Mouse (Mus musculus) activated CD4-positive, CD25-positive, alpha-beta regulatory T cell, adult 4 months (primary cell): Measurements from ENCODE around the gene Txndc12. TPM values are rescaled to one million over a fixed set of nuclear protein-coding genes. Genes with fewer than 3 reads are reported as not detected.

Source experiments
- ATAC-seq: one replicate; pipeline ENCODE4 v1.8.0; 2017
- polyA plus RNA-seq, 2 experiments: library from polyadenylated mRNA; unstranded; fragments of 100-300 nt; shearing (Covaris generic); gene quantifications; one replicate each; pipeline ENCODE4 v1.2.1; 2017

Txndc12 gene
- polyA plus RNA-seq, 2 experiments from 2014 or later: 58.5 to 69.9 TPM

DNA sequence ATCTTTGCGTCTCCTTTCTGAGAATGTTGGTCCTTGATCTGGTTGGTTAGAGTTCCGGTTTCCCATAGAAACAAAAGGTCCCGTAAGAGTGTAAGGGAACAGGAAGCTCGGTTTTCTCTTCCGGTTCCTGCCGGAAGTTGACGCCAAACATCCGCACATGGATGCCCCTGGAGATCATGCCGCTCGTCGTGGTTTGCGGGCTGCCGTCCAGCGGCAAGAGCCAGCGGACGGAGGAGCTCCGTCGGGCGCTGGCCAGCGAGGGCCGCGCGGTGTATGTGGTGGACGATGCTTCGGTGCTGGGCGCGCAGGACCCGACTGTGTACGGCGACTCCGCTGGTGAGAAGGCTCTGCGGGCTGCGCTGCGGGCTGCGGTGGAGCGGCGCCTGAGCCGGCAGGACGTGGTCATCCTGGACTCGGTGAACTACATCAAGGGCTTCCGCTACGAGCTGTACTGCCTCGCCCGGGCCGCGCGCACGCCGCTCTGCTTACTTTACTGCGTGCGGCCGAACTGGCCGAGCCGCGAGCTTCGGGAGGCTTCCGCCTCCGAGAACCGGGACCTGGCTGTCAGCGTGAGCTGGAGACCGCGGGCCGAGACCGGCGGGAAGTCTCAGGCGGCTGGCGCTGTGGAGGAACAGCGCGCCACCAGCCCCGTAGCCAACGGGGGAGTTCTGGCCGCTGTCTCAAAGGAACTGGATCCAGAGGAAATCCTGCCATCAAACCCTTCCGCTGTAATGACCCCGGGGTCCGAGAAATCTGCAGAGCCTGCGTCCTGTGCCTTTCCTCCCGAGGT, 13.5 kb downstream of the Txndc12 start, which contains the start of gene Kti12:
Gene Kti12 (plus strand): TSS at position 71 of the 790 bp plus-strand sequence.
- peak; percentile 87 for ATAC-seq

DNA sequence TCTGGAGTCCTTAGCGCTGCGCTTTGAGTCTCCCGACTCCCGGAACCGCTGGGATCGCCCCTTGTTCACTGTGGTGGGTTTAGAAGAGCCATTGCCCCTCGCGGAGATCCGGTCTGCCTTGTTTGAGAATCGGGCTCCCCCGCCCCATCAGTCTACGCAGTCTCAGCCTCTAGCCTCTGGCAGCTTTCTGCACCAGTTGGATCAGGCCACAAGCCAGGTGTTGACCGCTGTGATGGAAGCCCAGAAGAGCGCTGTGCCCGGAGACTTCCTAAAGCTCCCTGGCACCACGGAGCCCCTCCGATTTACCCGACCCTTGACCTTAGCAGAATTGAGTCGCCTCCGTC, 14.1 kb downstream of the Txndc12 start, which contains the start of gene A730015C16Rik:
Gene A730015C16Rik (minus strand): TSS at position 115 of the 344 bp plus-strand sequence.
- peak; percentile 2 for ATAC-seq

DNA sequence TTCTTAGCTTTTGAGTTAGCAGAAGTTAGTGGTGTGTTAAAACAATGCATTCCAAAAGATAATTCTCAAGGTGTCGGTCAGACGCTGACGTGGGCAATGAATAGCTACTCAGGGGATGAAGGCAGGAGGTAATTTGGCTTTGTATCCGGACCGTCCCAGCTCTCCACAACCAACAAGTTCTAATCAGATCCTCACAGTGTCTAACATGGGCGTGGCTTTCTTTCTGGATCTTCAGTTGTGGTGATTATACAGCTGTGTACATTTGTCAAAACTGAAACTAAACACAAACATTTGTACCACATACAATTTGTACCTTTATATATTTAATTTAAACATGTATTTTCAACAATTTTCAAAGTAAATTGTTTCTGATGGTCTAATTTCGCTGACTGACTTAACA, 32.4 kb downstream of the Txndc12 start:
- ATAC-seq: no peak

DNA sequence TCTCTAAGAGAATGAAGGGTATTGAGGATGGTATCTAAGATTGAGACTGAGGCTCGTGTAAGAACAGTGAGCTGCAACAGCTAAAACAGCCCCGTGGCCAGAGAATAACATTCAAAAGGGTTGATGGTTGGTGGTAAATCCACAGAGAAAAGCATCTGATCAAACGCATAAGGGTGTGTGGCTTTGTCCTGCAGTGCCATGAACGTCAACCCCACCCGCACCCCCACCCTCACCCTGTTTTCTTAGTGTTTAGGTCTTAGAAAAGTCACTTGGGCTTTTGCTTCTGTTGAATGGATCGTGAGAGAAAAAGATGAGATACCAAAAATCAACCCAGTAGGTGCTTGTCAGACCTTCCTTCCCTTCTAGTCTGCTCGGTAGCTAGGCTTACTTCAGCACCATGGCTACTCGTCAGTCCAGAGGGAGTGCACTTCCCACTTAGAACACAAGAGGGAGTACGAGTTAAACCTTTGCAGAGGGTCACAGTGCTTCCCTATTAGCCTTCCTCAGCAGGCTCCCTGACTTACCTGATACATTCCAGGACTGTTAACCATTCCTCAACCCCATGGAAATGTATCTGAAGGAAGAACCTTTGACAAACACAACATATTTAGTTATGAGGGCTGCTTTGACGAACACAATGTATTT, 35.5 kb downstream of the Txndc12 start:
- peak; percentile 54 for ATAC-seq

DNA sequence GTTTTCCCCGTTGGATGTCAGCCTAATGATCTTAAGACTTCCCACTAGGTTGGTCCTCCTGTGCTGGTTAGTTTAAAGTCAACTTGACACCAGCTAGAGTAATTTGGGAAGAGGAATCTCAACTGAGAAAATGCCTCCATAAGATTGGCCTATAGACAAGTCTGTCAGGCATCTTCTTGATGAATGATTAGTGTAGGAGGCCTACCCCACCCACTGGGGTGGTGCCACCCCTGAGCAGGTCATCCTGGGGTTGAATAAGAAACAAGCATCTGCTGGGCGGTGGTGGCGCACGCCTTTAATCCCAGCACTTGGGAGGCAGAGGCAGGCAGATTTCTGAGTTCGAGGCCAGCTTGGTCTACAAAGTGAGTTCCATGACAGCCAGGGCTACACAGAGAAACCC, 39.3 kb downstream of the Txndc12 start:
- no peak for ATAC-seq

DNA sequence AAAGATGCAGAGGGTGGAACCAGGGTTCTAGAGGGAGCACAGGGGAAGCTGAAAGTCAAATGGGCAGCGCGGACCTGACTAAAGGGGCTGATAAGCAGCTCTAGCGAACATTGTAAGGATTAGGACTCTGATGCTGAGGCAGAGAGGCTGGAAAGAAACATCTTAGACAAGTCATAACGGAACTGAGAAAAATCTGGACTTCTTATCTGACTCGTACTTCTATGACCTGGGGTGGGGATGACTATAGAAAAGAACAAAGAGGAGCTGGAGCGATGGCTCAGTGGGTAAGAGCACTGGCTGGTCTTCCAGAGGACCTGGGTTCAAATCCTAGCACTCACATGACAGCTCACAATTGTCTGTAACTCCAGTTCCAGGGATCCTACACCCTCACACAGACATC, 43.5 kb downstream of the Txndc12 start:
- ATAC-seq: no peak

DNA sequence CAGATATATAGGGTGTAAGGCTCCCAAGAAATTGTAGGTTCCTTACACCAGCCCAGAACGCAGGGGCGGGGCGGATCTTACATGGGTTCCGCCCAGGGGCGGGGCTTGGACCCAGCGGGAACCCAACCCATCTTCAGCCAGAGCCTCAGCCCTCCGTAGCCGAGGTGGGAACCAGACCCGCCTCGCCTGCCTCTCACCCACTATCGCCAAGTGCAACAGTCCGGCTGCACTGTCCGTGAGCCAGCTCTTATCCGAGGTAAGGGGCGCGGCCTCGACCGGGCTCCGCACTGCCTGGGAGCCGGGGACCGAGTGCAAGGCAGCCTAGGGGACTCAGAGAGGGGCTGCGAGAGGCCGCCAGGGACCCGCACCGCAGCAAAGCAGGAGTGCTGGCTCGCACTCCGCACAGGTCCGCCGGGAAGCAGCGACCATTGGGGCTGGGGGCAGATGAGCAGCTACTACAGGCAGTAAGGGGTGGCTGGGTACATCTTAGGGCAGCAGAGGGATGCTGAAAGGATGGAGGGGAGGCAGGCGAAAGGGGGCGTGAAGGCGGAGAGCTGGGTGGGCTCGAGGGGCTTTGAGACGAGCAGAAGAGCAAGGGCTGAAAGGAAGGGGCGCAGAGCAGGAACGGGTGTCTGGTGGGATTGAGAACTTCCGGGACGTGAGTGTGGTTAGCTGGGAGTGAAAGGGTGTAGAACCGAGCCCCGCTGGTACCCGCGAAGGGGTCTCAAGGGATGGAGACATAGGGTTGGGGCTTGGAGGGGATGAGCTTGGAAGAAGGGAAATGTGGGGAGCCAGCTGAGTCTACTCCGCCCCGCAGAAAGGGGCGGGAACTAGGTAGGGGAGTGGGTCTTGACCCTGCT, 44.8 kb downstream of the Txndc12 start, which contains the start of gene Rab3b:
Gene Rab3b (plus strand): TSS at position 101 of the 860 bp plus-strand sequence.
- peak; percentile 75 for ATAC-seq

DNA sequence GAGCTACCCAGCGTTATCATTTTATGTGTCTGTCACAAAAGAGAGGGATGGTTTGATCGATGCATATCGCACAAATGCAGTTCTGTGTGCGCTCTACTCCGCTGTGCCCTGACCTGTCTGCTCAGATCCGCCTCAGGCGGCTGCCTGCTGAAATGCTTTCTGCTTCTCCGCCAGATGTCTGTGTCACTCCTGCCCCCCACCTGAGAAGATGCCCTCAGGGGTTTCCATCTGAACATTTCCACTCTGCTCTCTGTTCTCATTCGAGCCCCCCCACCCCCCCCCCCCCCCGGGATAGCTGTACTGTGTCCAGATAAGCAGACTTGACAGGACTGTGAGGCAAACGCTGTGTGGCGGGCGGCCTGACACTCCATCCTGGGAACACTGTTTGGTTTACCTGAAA, 49.4 kb downstream of the Txndc12 start:
- no peak for ATAC-seq

DNA sequence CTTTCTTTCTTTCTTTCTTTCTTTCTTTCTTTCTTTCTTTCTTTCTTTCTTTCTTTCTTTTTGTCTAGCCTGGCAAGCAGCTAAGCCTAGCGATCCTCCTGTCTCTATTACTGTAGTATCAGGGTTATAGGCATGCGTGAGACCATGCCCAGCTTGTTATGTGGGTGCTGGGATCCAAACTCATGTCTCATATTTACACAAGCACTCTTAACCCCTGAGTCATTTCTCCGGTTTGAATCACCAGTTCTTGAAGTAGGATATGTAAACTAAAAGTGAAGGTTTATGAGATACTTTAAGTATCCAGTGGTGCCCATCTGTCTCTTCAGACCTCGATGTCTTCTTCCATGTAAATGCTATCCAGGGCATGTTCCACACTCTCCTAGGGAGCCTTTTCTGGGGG, 53.1 kb downstream of the Txndc12 start:
- ATAC-seq: no peak

DNA sequence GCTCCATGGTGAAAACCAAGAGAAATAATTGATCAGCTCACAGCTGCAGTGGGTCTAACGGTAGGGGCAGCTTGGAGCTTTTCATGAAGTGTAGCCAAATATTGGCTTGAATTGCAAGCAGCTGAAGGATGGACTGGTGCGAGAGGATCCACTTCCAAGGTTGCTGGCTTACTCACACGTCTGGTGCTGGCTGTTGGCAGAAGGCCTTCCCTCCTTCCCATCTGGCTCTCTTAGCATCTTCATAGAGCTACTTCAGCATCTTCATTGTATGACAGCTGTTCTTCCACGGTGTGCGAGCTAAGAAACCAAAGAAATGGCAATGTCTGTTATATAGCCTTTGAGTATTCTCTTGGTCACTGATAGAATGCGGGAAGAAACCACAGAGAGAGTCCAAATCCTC, 56.5 kb downstream of the Txndc12 start:
- ATAC-seq: no peak

DNA sequence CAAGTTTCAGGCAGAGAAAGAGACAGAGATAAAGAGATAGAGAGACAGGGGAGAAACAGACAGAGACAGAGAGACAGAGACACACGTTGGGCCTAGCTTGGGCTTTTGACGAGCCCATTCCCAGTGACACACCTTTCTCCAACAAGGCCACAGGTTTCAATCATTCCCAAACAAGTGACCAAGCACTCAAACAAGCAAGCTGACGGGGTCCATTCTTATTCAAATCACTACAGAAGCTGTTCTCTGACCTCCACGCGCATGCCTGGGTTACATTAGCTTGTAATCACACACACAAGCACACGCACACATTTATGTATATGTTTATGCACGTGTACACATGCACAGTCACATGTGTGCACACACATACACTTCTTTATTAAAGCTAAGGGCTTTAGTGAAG, 66.0 kb downstream of the Txndc12 start:
- ATAC-seq: no peak

DNA sequence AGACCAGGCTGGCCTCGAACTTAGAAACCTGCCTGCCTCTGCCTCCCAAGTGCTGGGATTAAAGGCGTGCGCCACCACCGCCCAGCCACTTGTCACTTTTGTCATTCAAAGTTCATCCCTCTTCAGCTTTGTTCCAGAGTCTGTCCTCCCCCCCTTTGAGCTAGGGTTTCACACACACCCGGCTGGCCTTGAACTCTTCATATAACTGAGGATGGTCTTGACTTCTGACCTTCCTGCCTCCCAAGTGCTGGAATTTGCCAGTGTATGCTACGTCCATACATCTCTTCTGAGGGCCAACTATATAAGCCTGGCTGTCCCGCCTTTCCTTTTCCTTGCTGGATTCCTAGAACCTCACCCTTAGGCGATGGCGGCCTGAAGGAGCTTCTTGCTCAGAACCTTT, 68.5 kb downstream of the Txndc12 start:
- ATAC-seq: no peak

DNA sequence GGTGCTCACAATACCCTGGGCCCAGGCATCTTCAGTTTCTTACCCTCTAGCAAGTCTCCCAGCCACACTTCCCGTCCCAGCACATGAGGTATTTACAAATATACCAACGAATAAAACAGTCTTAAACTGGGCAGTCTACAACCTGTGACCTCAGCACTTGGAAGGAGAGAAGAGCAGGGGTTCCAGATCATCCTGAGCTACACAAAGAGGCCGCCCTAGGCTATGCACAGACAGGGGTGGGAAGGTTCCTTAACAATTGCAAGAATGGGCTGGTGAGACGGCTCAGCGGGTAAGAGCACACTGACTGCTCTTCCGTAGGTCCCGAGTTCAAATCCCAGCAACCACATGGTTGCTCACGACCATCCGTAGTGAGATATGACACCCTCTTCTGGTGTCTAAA, 68.9 kb downstream of the Txndc12 start:
- no peak for ATAC-seq

DNA sequence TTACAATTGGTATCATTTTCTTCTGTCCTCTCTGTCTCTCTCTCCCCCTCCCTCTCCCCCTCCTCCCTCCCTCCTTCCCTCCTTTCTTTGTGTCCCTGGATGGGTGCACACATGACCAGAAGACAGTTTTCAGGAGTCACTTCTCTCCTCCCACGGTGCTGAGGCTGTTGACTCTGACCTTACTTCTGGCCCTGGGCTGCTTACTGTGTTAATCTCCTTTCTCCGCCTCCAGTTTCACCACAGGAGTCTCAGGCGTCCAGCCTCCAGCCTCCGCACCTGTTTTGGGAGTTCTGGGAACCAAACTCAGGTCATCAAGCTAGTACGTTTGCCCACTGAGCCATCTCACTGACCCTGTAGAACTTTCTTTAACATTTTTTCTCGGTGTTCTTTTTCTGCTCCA, 69.7 kb downstream of the Txndc12 start:
- ATAC-seq: no peak

DNA sequence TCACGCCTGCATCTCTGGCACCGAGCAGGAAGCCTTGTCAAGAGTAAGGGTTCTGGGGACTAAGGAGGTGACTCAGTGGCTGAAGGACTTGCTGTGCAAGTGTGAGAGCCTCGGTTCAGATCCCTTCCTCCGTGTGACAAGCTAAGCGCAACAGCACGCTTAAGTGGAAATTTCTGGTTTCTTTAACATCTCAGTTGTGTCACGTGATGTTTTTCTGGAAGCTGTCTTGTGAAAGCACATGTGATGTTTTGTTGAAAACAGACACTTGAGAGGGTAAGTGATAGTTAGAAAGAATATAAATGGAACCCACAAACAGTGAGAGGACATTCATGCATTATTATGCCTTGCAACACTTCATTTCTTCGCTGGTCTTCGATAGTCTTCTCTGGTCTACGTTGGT, 70.4 kb downstream of the Txndc12 start:
- ATAC-seq: no peak

DNA sequence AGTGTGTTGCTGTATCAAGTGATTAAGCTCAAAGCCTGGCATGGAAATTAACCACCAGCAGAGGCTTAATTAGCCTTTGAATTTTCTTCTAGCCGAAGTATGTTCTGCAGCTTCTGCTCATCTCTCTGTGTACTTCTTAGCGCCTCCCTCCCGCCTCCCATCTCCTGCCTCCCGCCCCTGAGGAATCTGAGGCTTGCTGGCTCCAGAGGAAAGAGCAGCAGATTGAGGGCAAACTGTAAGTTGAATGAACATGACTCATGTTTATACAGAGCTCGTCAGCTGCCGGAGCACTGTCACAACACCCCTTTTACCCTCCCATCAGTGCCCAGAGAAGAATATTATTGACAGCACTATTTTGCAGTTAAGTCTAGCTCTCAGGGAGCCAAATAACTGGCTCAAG, 71.5 kb downstream of the Txndc12 start:
- no peak for ATAC-seq

DNA sequence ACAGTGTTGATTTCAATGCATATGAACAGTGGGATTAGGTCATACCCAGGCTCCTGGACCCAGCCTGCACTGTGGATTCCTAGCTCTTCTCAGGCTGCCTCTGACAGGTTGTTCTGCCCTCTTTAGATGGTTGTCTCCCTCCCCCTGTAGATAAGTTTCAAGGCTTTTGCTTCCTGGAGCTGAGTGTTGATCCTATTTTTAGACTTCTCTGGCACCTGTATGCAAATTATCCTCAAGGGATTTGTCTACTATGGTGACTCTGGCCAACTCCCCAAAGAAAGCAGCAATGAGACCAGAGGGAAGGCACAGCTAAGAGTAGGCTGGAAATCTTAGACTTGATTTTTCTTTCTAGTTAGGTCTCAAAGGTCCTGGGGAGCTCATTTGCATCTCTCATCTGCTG, 73.1 kb downstream of the Txndc12 start:
- ATAC-seq: no peak

DNA sequence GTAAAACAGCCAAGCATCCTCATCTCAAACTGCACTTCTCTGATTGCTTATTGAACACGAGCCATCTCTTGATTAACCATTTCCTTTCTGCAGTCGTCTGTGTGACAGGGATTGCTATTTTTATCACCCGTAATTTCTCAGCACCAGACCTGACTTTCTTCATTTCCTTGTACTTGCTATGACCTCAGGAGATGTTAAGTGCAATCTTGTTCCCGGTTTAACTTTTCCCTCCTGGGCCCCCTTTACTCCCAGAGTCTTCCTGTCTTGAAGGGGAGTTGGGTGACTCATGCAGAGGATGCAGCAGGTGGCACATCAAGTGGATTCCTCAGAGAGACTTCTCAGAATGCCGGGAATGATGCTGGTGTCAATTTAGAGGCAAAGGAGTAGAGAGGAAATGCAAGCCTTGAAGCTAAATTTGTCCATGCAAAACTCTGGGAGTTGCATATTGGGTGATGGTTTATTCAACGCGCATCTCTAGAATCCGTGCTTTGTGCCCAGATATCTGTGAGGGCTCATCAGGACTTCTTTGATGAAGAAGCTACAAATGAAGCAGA, 75.5 kb downstream of the Txndc12 start:
- ATAC-seq: no peak
